Mouse (Mus musculus) brown adipose tissue, adult 24 weeks (tissue): ENCODE data around the gene Shank2. TPM values are rescaled to one million over a fixed set of nuclear protein-coding genes. Genes with fewer than 3 reads are reported as not detected.

ENCODE experiments used
- H3K27ac ChIP-seq: fragments of 200-500 bp; replicated peaks from 2 replicates; pipeline ENCODE4 v1.5.1; 2012; ENCODE audit warnings: low read depth, mild to moderate bottlenecking, low read length
- H3K4me1 ChIP-seq: fragments of 200-500 bp; 2 replicates; pipeline ENCODE4 v1.6.1; 2012; ENCODE audit warnings: low read length, mixed read lengths; ENCODE audit not compliant: control insufficient read depth, insufficient read depth, insufficient read length
- H3K4me3 ChIP-seq: fragments of 200-500 bp; 2 replicates; pipeline ENCODE4 v1.5.1; 2012; ENCODE audit warnings: low read depth, mild to moderate bottlenecking, low read length, moderate library complexity; ENCODE audit not compliant: insufficient read depth
- polyA plus RNA-seq: library from polyadenylated mRNA; stranded (reverse); fragments of >200 nt; gene quantifications from 2 replicates; pipeline ENCODE4 v1.2.4, GENCODE M21; 2012; ENCODE audit not compliant: missing spikeins, insufficient read depth, insufficient read length

Gene Shank2
- polyA plus RNA-seq, 1 experiment: not detected

DNA sequence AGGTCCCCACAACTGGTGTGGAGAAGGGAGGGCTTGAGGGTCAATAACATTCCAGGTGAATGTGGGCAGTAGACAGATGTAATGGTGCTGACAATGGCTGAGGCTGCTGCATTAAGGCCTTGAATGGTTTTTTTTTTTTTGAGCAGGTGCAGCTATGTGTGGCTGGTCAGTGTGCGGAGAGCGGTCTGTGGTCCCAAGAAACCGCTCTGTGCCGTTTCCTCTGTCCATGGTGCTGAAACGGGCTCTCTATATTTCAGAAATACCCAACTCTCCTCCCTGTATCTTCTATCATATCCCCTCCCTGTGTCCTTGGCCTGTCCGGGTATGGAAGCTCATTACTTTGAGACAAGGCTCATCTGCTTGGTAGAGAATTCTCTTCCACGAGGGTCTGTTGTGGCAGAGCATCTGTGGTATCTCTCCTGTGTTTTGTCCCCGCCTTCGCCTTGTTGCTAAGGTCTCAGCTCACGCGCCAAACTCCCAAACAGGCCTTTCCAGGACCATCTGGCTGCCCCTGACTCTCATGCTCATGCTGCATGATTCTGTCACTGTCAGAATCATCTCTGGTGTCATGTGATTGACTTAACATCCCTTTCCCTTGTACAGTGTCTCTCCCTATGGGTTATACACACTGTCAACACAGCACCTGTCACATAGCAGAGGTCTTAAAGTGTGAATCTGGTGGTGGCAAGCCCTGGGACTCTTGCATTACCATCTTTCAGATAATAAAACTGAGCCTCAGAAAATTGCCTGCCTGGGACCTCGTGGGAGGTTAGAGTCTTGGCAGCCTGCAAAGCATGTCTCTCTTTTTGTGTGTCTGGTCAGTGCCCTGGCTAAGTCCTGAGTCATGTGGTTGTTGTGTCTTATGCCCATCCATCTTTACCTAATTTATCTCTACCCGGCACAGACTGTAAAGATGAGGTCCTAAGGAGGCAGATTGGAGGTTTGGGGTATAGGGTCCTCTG is 292.8 kb downstream of the Shank2 start:
- no peak overlapping the region for H3K27ac ChIP-seq
- no peak overlapping the region for H3K4me3 ChIP-seq
- no peaks in the 10 kb centered on the region for H3K4me1 ChIP-seq

DNA sequence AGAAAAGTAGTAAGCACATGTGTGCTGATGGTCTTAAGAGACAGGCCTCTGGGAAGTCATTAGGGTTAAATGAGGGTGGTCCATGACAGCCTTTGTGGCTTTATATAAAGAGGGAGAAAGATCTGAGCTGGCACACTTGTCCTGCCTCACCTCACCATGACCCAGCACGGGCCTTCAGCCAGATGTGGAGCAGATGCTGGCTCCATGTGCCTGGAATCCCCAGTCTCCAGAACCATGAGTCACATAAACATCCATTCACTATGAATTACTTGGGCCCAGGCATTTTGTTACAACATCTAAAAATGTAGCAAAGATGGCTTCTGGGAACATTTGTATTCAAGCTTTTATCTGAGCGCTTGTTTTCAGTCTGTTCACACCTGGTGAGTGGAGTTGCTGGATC is 297.6 kb downstream of the Shank2 start:
- no peak overlapping the region for H3K27ac ChIP-seq
- no peaks in the 10 kb centered on the region for H3K4me1 ChIP-seq
- H3K4me3 ChIP-seq: no peak overlapping the region

DNA sequence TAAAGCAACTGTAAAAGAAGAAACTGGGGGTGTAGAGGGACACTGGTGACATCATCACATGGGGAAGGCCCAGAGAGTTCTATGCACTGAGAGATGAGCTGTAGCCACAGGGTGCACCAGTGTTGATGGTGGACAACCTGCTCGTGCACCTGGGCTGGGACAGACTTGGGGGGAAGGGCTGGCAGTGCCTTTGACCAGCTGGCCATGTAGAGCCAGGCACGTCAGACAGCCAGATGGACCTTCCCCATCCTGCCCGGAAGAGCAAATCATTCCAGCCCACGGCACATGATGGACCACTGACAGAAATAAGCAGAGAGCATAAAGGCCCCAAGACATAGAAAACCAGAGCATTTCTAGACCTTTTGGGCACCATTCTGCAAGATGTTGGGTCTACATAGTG is 299.9 kb downstream of the Shank2 start:
- Histone ChIP-seq H3K4me1 (no peaks in the 10 kb centered on the region), H3K27ac (no peak overlapping the region), H3K4me3 (no peak overlapping the region)

DNA sequence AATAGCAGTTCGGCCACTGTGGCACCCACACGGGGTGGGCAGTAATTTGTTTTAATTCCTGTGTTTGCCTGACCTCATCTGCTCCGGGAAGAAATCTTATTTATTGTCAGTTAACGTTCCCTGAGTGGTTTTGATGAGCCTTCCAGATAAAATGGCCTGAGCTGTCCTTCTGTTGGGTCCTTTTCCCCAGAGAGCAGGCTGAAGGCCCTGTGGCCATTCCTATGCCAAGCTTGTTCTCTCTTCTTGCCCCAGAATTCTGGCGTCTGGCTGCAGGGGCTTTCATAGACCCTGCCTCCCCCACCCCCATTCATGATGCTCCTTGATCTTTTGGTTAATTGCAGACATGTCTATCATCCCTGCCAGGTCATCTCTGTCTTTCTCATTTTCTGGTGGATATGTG is 300.8 kb downstream of the Shank2 start:
- H3K4me3 ChIP-seq: no peak overlapping the region
- H3K27ac ChIP-seq: no peak overlapping the region
- H3K4me1 ChIP-seq: no peaks in the 10 kb centered on the region

DNA sequence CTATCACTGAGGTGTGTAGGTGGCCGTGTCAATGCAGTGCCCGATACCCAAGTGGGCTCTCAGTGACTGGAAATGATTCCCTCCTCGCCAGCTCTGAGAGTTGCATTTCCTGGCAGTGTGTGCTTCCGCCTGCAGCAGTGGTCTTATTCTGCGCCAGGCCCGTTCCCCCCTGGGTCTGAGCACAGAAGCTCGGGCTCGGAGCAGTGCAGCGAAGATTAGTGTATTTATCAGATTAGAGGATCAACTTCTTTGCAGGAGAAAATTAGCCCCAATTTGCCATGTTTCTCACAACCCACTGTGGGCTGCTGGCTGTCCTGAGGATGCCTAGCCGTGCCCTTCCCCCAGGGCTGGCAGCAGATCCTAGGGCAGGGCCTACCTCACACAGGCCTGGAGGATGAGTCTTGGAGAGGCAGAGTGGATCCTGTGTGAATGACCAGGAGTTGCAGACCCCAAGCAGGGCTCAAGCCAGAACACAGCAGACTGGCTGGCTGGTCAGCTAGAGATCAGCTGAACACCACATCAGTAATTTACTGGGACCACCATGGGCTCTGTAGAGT is 306.2 kb downstream of the Shank2 start:
- Histone ChIP-seq H3K4me1 (no peaks in the 10 kb centered on the region), H3K4me3 (no peak overlapping the region), H3K27ac (no peak overlapping the region)

DNA sequence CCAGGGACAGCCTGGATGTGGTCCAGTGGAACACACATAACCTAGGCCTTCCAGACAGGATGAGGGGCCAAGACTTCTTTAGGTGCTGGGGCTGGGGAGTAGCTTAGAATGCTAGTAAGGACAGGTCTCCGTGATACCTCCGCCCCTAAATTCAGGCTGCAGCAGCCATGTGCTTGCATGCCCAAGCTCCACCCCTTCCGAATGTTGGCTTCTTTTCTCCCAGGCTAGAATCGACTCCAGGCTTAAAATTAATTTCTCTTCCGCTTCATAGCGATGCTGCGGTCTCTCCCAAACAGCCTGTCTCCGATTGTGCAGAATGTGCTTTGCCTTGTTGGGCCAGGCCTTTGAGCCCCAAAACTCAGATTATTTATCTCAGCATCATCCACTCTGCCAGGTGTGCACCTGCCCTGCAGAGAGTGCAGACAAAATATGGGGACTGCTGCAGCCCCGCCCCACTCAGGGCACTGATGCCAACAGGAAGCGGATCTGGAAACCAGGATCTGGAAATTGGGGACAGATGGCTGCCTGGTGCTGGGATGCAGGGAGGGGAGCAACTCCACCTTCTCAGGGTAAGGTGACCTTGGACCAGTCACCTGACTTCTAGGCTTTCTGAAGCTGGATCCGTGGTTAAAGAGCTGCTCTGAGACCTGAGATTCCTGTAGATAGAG is 312.8 kb downstream of the Shank2 start:
- Histone ChIP-seq H3K4me3 (no peak overlapping the region), H3K4me1 (no peaks in the 10 kb centered on the region), H3K27ac (no peak overlapping the region)

DNA sequence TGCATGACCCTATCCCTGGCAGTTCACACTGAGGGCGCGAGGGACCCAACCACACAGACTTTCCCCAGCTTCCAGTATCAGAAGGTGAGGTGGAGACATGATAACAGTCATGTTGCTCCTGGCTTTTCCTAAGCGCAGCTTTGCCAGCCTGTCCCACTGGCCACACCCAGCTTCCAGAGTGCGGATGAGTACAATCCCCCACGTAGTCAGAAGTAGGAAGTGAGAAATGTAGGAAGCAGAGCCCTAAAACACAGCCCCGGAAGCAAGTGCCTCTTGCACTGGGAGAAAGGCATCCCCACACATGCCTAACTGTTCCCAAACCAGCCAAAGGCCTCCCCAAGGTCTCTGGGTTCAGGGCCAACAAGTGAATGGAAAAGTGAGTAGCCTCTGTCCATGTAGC is 314.5 kb downstream of the Shank2 start:
- no peak overlapping the region for H3K27ac ChIP-seq

DNA sequence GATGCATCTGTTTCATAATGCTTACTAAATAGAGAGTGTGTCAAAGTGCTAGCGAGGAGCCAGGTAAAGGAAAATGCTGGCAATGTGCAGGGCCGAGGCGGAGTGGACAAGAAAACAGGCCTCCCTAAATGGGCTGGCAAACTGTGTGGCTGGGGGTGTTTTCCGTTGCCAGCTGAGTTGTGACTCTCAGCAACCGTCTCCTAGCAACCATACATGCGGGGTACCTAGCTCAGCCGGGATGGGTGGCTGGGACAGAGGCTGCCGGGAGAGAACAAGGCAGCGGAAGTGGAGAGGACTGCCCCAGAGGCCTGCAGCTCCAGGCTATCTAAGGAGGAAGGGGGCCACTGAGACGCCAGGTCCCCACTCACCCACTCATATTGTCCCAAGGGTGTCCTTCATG is 315.1 kb downstream of the Shank2 start:
- H3K4me1 ChIP-seq: no peaks in the 10 kb centered on the region
- no peak overlapping the region for H3K27ac ChIP-seq
- H3K4me3 ChIP-seq: no peak overlapping the region

More for the DNA sequence above, 314.5 kb downstream of the Shank2 start:
- no peak overlapping the region for H3K4me3 ChIP-seq
- H3K4me1 ChIP-seq: no peaks in the 10 kb centered on the region

DNA sequence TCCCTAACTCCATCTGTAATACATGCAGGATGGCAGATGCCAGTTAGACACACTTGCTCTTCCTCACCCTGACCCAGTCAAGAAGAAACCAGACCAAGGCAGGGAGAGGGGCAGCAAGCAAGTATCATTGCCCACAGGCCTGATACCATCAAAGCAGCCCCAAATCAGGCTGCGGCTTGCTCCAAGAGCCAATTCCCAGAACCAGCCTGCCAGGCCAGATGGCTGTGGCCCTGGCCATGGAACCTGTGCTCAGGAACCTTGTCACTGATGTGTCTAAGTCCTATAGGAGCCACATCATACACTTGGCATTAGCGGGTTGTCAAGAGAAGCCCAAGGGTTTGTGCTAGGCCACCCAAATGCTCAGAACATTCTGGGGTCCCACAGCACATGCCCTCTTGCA is 322.3 kb downstream of the Shank2 start:
- H3K4me1 ChIP-seq: no peaks in the 10 kb centered on the region
- H3K27ac ChIP-seq: no peak overlapping the region
- no peak overlapping the region for H3K4me3 ChIP-seq

DNA sequence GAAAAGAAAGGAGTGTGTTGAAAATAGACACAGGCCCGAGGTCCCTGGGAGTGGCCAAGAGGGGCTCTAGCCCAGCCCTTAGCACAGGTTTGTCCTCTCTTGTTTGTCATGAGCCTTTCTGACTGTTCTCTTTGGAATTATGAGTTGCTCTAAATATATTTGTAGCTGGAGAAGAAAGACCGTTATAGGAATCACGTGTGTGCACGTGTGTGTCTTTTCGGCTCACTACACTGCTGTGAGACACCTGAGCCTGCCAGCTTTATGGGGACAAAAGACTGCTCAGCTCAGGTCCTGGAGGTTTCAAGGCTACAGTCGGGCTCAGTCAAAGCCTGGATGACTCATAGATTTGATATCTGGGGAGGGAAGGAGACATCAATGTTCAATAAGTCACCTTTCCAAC is 323.1 kb downstream of the Shank2 start:
- no peak overlapping the region for H3K4me3 ChIP-seq
- H3K4me1 ChIP-seq: no peaks in the 10 kb centered on the region
- no peak overlapping the region for H3K27ac ChIP-seq

DNA sequence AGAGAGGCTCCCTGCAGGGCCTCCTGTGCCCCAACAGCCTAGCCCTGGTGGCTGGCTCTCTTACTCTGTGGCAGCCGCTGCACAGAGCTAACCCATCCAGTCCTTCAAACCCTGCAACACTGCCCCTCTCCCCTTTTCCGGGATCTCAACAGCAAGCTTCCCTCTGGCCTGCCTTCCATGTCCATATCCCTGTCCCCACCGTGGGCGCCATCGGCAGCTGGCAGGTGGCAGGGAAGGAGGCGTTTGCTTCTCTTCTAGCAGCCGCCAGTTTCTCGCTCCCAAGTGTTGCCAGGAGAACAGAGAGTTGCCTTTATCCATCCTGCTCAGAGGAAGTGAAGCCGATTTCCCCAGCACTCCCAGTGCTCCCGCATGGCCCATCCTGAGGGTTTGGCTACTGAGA is 323.9 kb downstream of the Shank2 start:
- Histone ChIP-seq H3K4me3 (no peak overlapping the region), H3K4me1 (no peaks in the 10 kb centered on the region), H3K27ac (no peak overlapping the region)

DNA sequence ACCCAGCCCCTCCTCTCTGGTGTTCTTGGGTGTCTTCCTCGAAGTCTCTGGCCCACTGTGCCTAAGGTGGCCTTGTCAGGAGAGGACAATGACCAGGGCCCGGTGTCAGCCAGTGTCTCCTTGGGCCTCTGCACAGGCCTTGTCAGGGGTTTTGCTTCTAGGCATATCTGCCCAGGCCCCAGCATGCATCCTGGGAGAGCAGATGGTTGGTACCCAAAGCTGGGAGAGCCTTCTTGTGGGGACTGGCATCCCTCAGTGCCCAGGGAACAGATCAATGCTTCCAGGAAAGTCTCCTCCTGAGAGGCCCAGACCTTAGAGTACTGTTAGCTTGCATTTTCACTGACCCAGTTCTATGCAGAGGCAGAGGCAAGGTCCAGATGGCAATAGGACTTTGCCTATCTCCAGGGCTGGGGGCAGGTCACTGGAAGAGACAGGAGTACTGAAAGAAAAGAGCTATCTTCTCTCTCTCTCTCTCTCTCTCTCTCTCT is 327.7 kb downstream of the Shank2 start:
- no peak overlapping the region for H3K27ac ChIP-seq
- H3K4me3 ChIP-seq: no peak overlapping the region

DNA sequence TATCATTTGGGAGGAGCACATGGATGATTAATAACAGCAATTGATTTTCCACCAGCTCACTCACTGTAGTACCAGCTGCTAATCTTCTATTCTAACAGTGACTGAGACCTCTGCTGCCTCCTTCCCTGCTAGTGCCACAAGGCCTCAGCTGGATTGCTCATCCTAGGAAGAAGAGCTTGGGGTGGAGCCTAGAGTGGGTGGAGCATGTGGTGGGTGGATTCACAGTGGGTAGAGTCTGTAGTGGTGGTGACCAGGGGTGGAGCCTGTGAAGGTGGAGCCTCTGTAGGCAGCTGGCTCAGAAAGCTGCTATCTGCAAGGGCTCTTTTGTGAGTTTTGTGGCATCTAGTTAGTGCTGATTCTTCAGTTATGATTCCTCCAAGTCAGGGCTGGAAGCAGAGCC is 334.9 kb downstream of the Shank2 start:
- H3K27ac ChIP-seq: no peak overlapping the region

More for the DNA sequence above, 327.7 kb downstream of the Shank2 start:
- no peaks in the 10 kb centered on the region for H3K4me1 ChIP-seq

DNA sequence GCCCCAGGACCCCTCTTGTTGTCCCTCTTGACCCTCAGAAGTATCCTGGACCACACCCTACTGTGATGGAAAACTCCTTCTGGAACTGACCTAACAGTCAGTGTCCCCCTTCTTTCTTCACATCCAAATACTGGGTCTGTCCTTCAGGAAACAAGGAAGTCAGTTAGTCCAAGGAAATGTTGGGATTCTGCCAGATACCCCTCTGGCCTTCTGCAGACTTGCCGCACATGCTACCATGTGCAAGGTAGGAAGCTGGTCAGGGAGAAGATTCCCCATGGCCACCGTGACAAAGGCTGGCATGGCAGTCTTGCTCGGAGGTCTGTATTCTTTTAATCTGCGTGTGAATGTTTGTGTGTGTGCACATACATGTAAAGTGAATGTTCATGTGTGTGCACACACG is 337.0 kb downstream of the Shank2 start:
- Histone ChIP-seq H3K4me3 (no peak overlapping the region), H3K27ac (no peak overlapping the region), H3K4me1 (no peaks in the 10 kb centered on the region)

More for the DNA sequence above, 334.9 kb downstream of the Shank2 start:
- H3K4me1 ChIP-seq: no peaks in the 10 kb centered on the region
- H3K4me3 ChIP-seq: no peak overlapping the region

DNA sequence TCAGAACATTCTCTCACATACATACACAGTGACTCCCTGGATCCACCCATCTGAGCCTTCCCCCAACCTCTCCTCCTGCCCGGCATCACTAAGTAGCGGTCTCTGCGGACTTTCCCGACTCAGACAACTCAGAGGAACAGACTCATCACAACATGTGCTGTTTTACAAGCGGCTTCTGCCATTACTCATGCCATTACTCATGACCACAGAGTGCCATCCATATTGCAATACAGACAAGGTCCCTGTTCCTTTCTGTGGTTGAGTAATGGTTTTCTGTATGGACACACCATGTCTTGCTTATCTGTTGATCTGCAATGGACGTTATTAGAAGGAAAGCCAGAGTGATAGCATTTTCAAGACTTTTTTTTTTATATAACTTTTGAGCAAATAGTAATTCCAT is 338.6 kb downstream of the Shank2 start:
- Histone ChIP-seq H3K27ac (no peak overlapping the region), H3K4me1 (no peaks in the 10 kb centered on the region), H3K4me3 (no peak overlapping the region)
